9 mouse cellular contexts compared by ENCODE assay signal in genomic region chr9:57468914-57469313, GRCm38 (mm10). TPM values are rescaled to one million over a fixed set of nuclear protein-coding genes. Genes with fewer than 3 reads are reported as not detected.
DNase-seq lines count a peak whose midpoint lies in the region; ATAC-seq lines count a peak whose summit lies in the region.
"Had no signal": no experiment of that assay in that cellular context is flagged by ENCODE, and none has a peak within 500 bp of the region (broad histone marks: within the 10 kb centered on the region; RNA-seq: fewer than 3 reads in every experiment).

No protein-coding gene starts in this region.

- H3K4me3 ChIP-seq in megakaryocyte, embryonic 14.5 days (replicated peaks): peak overlapping the region; percentile 5

- peaks cover 22% of the 10 kb centered on the region for H3K27me3 ChIP-seq in megakaryocyte, embryonic 14.5 days (replicated peaks)

- ATAC-seq in megakaryocyte, adult 5-6 weeks (ENCODE audit: poor library complexity, severe bottlenecking): no peak
- peak; percentile 24; the same call in 1 of the 2 replicates for ATAC-seq in frontal cortex, adult (ENCODE audit: low TSS enrichment)

- peaks cover 10% of the 10 kb centered on the region for H3K36me3 ChIP-seq in megakaryocyte, embryonic 14.5 days (replicated peaks; ENCODE audit: low read length)

- H3K4me1 ChIP-seq in megakaryocyte, embryonic 14.5 days: peaks cover 72% of the 10 kb centered on the region

- peak; percentile 32 to 80 for DNase-seq in layer of hippocampus, postnatal 14 days (ENCODE audit: low spot score in 2 of 2)
- DNase-seq in right cerebral cortex, adult 2 months (ENCODE audit: low spot score in 2 of 2): peak; percentile 23 to 32
- DNase-seq in ovary, postnatal 36 days (ENCODE audit: low spot score): no peak
- no peak for DNase-seq in urinary bladder, postnatal 4 days (ENCODE audit: low spot score in 2 of 2)
- DNase-seq in spleen, adult 12 weeks (ENCODE audit: low spot score): no peak
- DNase-seq: lung, embryonic 14.5 days had no signal

- H3K9me3 ChIP-seq in megakaryocyte, embryonic 14.5 days: peaks cover 3% of the 10 kb centered on the region; the same call in 1 of the 2 replicates

RNA-seq across cellular contexts. Expression of gene Scamp5, which starts 1.1 kb away (rescaled TPM):
- 14.1 and 30.9 TPM in 2 replicates for polyA plus RNA-seq in megakaryocyte, embryonic 14.5 days (2012; ENCODE audit: insufficient read depth, low replicate concordance)
- 0.30 and 0.33 TPM in 2 replicates for total RNA-seq in megakaryocyte, adult 5-6 weeks (2015)
- 0.04 and 0.28 TPM in 2 replicates for total RNA-seq in megakaryocyte, adult 5-6 weeks (2017)
- total RNA-seq in layer of hippocampus, postnatal 14 days (2021): 100 to 1,000 TPM; 439 to 441 TPM

RNA-seq across cellular contexts. Expression of gene Ppcdc, which starts 29.0 kb away (rescaled TPM):
- polyA plus RNA-seq in megakaryocyte, embryonic 14.5 days (2012; ENCODE audit: insufficient read depth, low replicate concordance): 20.9 and 74.6 TPM in 2 replicates
- total RNA-seq in megakaryocyte, adult 5-6 weeks (2015): 15.6 and 19.2 TPM in 2 replicates
- 14.5 and 19.2 TPM in 2 replicates for total RNA-seq in megakaryocyte, adult 5-6 weeks (2017)
- 10 to 100 TPM; 14.3 to 15.6 TPM for total RNA-seq in layer of hippocampus, postnatal 14 days (2021)

RNA-seq across cellular contexts. Expression of gene Rpp25, which starts 34.9 kb away (rescaled TPM):
- 0.07 TPM in 1 of 2 replicates, not detected in the other for polyA plus RNA-seq in megakaryocyte, embryonic 14.5 days (2012; ENCODE audit: insufficient read depth, low replicate concordance)
- total RNA-seq in megakaryocyte, adult 5-6 weeks (2015): not detected in 2 replicates
- not detected in 2 replicates for total RNA-seq in megakaryocyte, adult 5-6 weeks (2017)
- total RNA-seq in layer of hippocampus, postnatal 14 days (2021): 10 to 100 TPM in 1 of 2 experiments, 1 to 10 TPM in 1; 8.0 to 12.2 TPM

RNA-seq across cellular contexts. Expression of gene Cox5a, which starts 52.2 kb away (rescaled TPM):
- polyA plus RNA-seq in megakaryocyte, embryonic 14.5 days (2012; ENCODE audit: insufficient read depth, low replicate concordance): 240 and 738 TPM in 2 replicates
- 374 and 399 TPM in 2 replicates for total RNA-seq in megakaryocyte, adult 5-6 weeks (2015)
- 54.0 and 61.6 TPM in 2 replicates for total RNA-seq in megakaryocyte, adult 5-6 weeks (2017)
- 100 to 1,000 TPM; 465 to 477 TPM for total RNA-seq in layer of hippocampus, postnatal 14 days (2021)

Comparison
In these comparisons a context has a peak if more than half of its experiments do, and no peak if none do; other contexts are left out.
1. DNase-seq: peak in layer of hippocampus, postnatal 14 days (2 of 2) and right cerebral cortex, adult 2 months (2 of 2); none in ovary, postnatal 36 days (single experiment), urinary bladder, postnatal 4 days (0 of 2) and spleen, adult 12 weeks (single experiment).
2. RNA of gene Scamp5, which starts 1.1 kb away (total RNA-seq): 439 to 441 TPM in layer of hippocampus, postnatal 14 days; 0.04 to 0.33 TPM in megakaryocyte, adult 5-6 weeks; every median in the first group is over 100 times any median in the second.
3. RNA of gene Rpp25, which starts 34.9 kb away (total RNA-seq): 8.0 to 12.2 TPM in layer of hippocampus, postnatal 14 days; not detected in megakaryocyte, adult 5-6 weeks; every median in the first group is over 4 times any median in the second.